Mouse (Mus musculus): ENCODE measurements around the gene Nsun2. TPM values are rescaled to one million over a fixed set of nuclear protein-coding genes. Genes with fewer than 3 reads are reported as not detected.

Nsun2 gene
- polyA plus RNA-seq, 1 experiment from 2014 or later, result 78.5 TPM

- H3K4me2 ChIP-seq, result no peak overlapping the region
- H3K9ac ChIP-seq (ENCODE audit: low read depth, low read length), result no peak overlapping the region
- peaks cover 28% of the 10 kb centered on the region for H3K4me1 ChIP-seq (ENCODE audit: control insufficient read depth, insufficient read depth, low read length)
- H3K9me3 ChIP-seq (replicated peaks; ENCODE audit: control insufficient read depth, low read length), result no peaks in the 10 kb centered on the region
- no peak overlapping the region for H3K27ac ChIP-seq (ENCODE audit: low read depth, low read length)
- H3K36me3 ChIP-seq (ENCODE audit: control insufficient read depth, insufficient read depth, low read length), result no peaks in the 10 kb centered on the region
- no peak for ATAC-seq (replicated peaks; ENCODE audit: insufficient number of reproducible peaks, low FRiP score, low TSS enrichment)
- WGBS (ENCODE audit: insufficient replicate concordance), result 78% methylated on average over 6 of the region's 6 CpGs
- no peak overlapping the region for H3K4me3 ChIP-seq (ENCODE audit: low read depth, low read length)
- no peaks in the 10 kb centered on the region for H3K27me3 ChIP-seq (ENCODE audit: control insufficient read depth, insufficient read depth, low read length)
These were observed 14.4 kb upstream of the Nsun2 start for GRCm38 (mm10) chr13:69519137-69519536.

DNA sequence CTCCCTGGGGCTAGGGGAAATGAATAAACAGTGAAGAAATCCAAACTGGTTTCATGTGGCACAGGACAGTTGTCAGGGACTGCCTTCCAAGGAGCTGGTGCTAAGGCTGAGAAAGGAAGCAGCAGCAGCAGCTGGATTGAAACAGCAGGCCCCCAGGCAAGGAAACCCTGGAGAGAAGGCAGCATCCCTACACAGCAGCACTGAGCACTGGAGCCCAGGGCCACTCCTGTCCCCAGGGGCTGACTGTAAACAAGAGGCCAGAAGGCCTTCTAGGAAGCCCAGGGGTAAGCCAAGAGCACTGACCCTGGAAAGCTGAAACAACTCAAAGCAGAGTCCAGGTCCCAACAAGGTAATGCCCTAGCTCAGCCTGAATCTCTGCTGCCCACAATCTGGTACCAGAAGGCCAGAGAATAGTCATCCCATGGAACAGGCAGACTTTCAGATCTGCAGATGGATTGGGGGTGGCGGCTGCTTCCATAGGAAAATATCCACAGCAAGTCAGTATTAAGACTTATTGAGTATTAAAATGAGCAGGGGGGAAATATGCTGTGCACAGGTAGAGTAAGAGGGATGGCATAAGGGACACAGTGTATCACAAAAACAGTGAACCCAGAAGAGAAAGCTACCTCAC lies 11.3 kb upstream of the Nsun2 start:
- H3K27ac ChIP-seq (ENCODE audit: low read depth, low read length), result no peak overlapping the region
- 93% methylated on average over 1 of the region's 1 CpGs for WGBS (ENCODE audit: insufficient replicate concordance)
- no peaks in the 10 kb centered on the region for H3K9me3 ChIP-seq (replicated peaks; ENCODE audit: control insufficient read depth, low read length)
- H3K27me3 ChIP-seq (ENCODE audit: control insufficient read depth, insufficient read depth, low read length), result no peaks in the 10 kb centered on the region
- H3K9ac ChIP-seq (ENCODE audit: low read depth, low read length), result no peak overlapping the region
- peaks cover 45% of the 10 kb centered on the region for H3K4me1 ChIP-seq (ENCODE audit: control insufficient read depth, insufficient read depth, low read length)
- H3K4me3 ChIP-seq (ENCODE audit: low read depth, low read length), result no peak overlapping the region
- H3K36me3 ChIP-seq (ENCODE audit: control insufficient read depth, insufficient read depth, low read length), result no peaks in the 10 kb centered on the region
- no peak overlapping the region for H3K4me2 ChIP-seq
- no peak for ATAC-seq (replicated peaks; ENCODE audit: insufficient number of reproducible peaks, low FRiP score, low TSS enrichment)

- Histone ChIP-seq H3K4me3 (ENCODE audit: low read depth, low read length) (no peak overlapping the region), H3K36me3 (ENCODE audit: control insufficient read depth, insufficient read depth, low read length) (no peaks in the 10 kb centered on the region), H3K9ac (ENCODE audit: low read depth, low read length) (no peak overlapping the region), H3K4me1 (ENCODE audit: control insufficient read depth, insufficient read depth, low read length) (peaks cover 45% of the 10 kb centered on the region), H3K9me3 (replicated peaks; ENCODE audit: control insufficient read depth, low read length) (no peaks in the 10 kb centered on the region), H3K27ac (ENCODE audit: low read depth, low read length) (no peak overlapping the region), H3K4me2 (no peak overlapping the region), H3K27me3 (ENCODE audit: control insufficient read depth, insufficient read depth, low read length) (no peaks in the 10 kb centered on the region)
- ATAC-seq (replicated peaks; ENCODE audit: insufficient number of reproducible peaks, low FRiP score, low TSS enrichment), result no peak
- WGBS (ENCODE audit: insufficient replicate concordance), result 64% methylated on average over 14 of the region's 14 CpGs
These were observed 9.9 kb upstream of the Nsun2 start for GRCm38 (mm10) chr13:69523444-69524157.

DNA sequence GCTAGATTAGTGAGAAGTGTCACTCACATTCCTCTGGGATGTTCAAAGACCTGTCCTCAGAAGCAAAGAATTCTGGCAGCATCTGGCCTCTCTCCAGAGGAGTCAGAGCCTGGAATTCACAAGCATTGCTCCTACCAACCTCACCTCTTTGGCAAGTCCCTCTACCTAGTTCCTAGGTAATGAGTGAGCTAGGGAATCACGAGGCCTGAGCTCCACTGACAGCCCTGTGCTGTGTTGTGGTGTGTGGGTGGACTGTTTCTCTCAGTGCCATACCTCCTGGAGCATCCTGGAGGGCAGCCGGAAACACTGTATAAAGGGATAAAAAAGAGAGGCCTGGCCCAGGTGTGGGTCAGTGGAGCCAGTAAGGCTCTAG lies 9.4 kb upstream of the Nsun2 start:
- H3K36me3 ChIP-seq (ENCODE audit: control insufficient read depth, insufficient read depth, low read length), result no peaks in the 10 kb centered on the region
- H3K9ac ChIP-seq (ENCODE audit: low read depth, low read length), result no peak overlapping the region
- no peak overlapping the region for H3K4me3 ChIP-seq (ENCODE audit: low read depth, low read length)
- H3K4me2 ChIP-seq, result no peak overlapping the region
- peaks cover 48% of the 10 kb centered on the region for H3K4me1 ChIP-seq (ENCODE audit: control insufficient read depth, insufficient read depth, low read length)
- H3K27me3 ChIP-seq (ENCODE audit: control insufficient read depth, insufficient read depth, low read length), result no peaks in the 10 kb centered on the region
- WGBS (ENCODE audit: insufficient replicate concordance), result 54% methylated on average over 2 of the region's 2 CpGs
- no peak overlapping the region for H3K27ac ChIP-seq (ENCODE audit: low read depth, low read length)
- H3K9me3 ChIP-seq (replicated peaks; ENCODE audit: control insufficient read depth, low read length), result no peaks in the 10 kb centered on the region
- ATAC-seq (replicated peaks; ENCODE audit: insufficient number of reproducible peaks, low FRiP score, low TSS enrichment), result no peak

DNA sequence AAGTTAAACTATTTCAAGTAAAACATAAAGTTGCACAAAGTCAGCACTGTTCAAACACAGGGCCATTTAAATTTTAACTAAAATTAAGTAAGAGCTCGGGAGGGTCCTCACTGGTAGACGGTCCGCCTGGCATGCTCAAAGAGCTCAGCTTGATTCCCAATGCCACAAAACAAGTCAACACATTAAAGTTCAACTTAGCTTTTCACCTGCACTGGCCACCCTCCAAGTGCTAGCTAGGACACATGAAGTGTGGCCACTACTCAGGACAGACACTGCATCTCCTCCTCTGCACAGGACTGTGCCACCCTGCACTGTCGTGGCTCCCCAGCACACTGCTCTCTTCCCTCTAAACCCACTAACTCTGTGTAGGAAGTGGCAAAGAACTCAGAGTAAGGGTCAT lies 7.7 kb upstream of the Nsun2 start:
- H3K9ac ChIP-seq (ENCODE audit: low read depth, low read length), result no peak overlapping the region

GRCm38 (mm10) chr13:69528531-69528930 lies 5.0 kb upstream of the Nsun2 start:
- Histone ChIP-seq H3K27ac (ENCODE audit: low read depth, low read length) (no peak overlapping the region), H3K9ac (ENCODE audit: low read depth, low read length) (no peak overlapping the region), H3K4me1 (ENCODE audit: control insufficient read depth, insufficient read depth, low read length) (peaks cover 57% of the 10 kb centered on the region), H3K36me3 (ENCODE audit: control insufficient read depth, insufficient read depth, low read length) (no peaks in the 10 kb centered on the region), H3K4me2 (no peak overlapping the region), H3K9me3 (replicated peaks; ENCODE audit: control insufficient read depth, low read length) (no peaks in the 10 kb centered on the region), H3K4me3 (ENCODE audit: low read depth, low read length) (no peak overlapping the region), H3K27me3 (ENCODE audit: control insufficient read depth, insufficient read depth, low read length) (no peaks in the 10 kb centered on the region)
- no peak for ATAC-seq (replicated peaks; ENCODE audit: insufficient number of reproducible peaks, low FRiP score, low TSS enrichment)
- WGBS (ENCODE audit: insufficient replicate concordance), result 65% methylated on average over 7 of the region's 7 CpGs

More for the DNA sequence above, 7.7 kb upstream of the Nsun2 start:
- H3K4me1 ChIP-seq (ENCODE audit: control insufficient read depth, insufficient read depth, low read length), result peaks cover 54% of the 10 kb centered on the region
- no peak overlapping the region for H3K4me2 ChIP-seq
- no peak for ATAC-seq (replicated peaks; ENCODE audit: insufficient number of reproducible peaks, low FRiP score, low TSS enrichment)
- H3K36me3 ChIP-seq (ENCODE audit: control insufficient read depth, insufficient read depth, low read length), result no peaks in the 10 kb centered on the region
- H3K4me3 ChIP-seq (ENCODE audit: low read depth, low read length), result no peak overlapping the region
- H3K27ac ChIP-seq (ENCODE audit: low read depth, low read length), result no peak overlapping the region
- 69% methylated on average over 4 of the region's 4 CpGs for WGBS (ENCODE audit: insufficient replicate concordance)
- no peaks in the 10 kb centered on the region for H3K27me3 ChIP-seq (ENCODE audit: control insufficient read depth, insufficient read depth, low read length)
- no peaks in the 10 kb centered on the region for H3K9me3 ChIP-seq (replicated peaks; ENCODE audit: control insufficient read depth, low read length)

- peaks cover 46% of the 10 kb centered on the region for H3K4me1 ChIP-seq (ENCODE audit: control insufficient read depth, insufficient read depth, low read length)
- no peak for ATAC-seq (replicated peaks; ENCODE audit: insufficient number of reproducible peaks, low FRiP score, low TSS enrichment)
- no peak overlapping the region for H3K4me3 ChIP-seq (ENCODE audit: low read depth, low read length)
- no peak overlapping the region for H3K4me2 ChIP-seq
- no peaks in the 10 kb centered on the region for H3K9me3 ChIP-seq (replicated peaks; ENCODE audit: control insufficient read depth, low read length)
- no peaks in the 10 kb centered on the region for H3K36me3 ChIP-seq (ENCODE audit: control insufficient read depth, insufficient read depth, low read length)
- no peaks in the 10 kb centered on the region for H3K27me3 ChIP-seq (ENCODE audit: control insufficient read depth, insufficient read depth, low read length)
- WGBS (ENCODE audit: insufficient replicate concordance), result 82% methylated on average over 3 of the region's 3 CpGs
- no peak overlapping the region for H3K27ac ChIP-seq (ENCODE audit: low read depth, low read length)
- no peak overlapping the region for H3K9ac ChIP-seq (ENCODE audit: low read depth, low read length)
These were observed 3.4 kb upstream of the Nsun2 start for GRCm38 (mm10) chr13:69530156-69530555.

- Histone ChIP-seq H3K27me3 (ENCODE audit: control insufficient read depth, insufficient read depth, low read length) (no peaks in the 10 kb centered on the region), H3K4me3 (ENCODE audit: low read depth, low read length) (no peak overlapping the region), H3K9me3 (replicated peaks; ENCODE audit: control insufficient read depth, low read length) (no peaks in the 10 kb centered on the region), H3K4me1 (ENCODE audit: control insufficient read depth, insufficient read depth, low read length) (peaks cover 44% of the 10 kb centered on the region), H3K9ac (ENCODE audit: low read depth, low read length) (no peak overlapping the region), H3K36me3 (ENCODE audit: control insufficient read depth, insufficient read depth, low read length) (no peaks in the 10 kb centered on the region), H3K4me2 (peak overlapping the region; percentile 77), H3K27ac (ENCODE audit: low read depth, low read length) (no peak overlapping the region)
- no peak for ATAC-seq (replicated peaks; ENCODE audit: insufficient number of reproducible peaks, low FRiP score, low TSS enrichment)
- 88% methylated on average over 6 of the region's 6 CpGs for WGBS (ENCODE audit: insufficient replicate concordance)
These were observed 2.6 kb upstream of the Nsun2 start for GRCm38 (mm10) chr13:69530951-69531350.

GRCm38 (mm10) chr13:69531431-69531830 lies 2.1 kb upstream of the Nsun2 start:
- Histone ChIP-seq H3K27me3 (ENCODE audit: control insufficient read depth, insufficient read depth, low read length) (no peaks in the 10 kb centered on the region), H3K4me3 (ENCODE audit: low read depth, low read length) (peak overlapping the region; percentile 93; the same call in 1 of the 2 replicates), H3K4me2 (peak overlapping the region; percentile 77), H3K36me3 (ENCODE audit: control insufficient read depth, insufficient read depth, low read length) (no peaks in the 10 kb centered on the region), H3K4me1 (ENCODE audit: control insufficient read depth, insufficient read depth, low read length) (peaks cover 42% of the 10 kb centered on the region), H3K9ac (ENCODE audit: low read depth, low read length) (no peak overlapping the region), H3K27ac (ENCODE audit: low read depth, low read length) (no peak overlapping the region), H3K9me3 (replicated peaks; ENCODE audit: control insufficient read depth, low read length) (no peaks in the 10 kb centered on the region)
- whole genome bisulfite sequencing (ENCODE audit: insufficient replicate concordance), result 53% methylated on average over 6 of the region's 6 CpGs
- ATAC-seq (replicated peaks; ENCODE audit: insufficient number of reproducible peaks, low FRiP score, low TSS enrichment), result no peak
